Mouse (Mus musculus) brain, embryonic 14.5 days (tissue): ENCODE measurements around the gene Ppp1r11.

Experiments used
- CTCF ChIP-seq: fragments of 200-500 bp; IDR thresholded peaks from 2 replicates; pipeline ENCODE4 v1.5.1; 2012; ENCODE audit warnings: inconsistent platforms, mild to moderate bottlenecking, moderate library complexity, borderline replicate concordance; ENCODE audit not compliant: insufficient read depth, insufficient read length; ENCODE audit errors: extremely low read depth
- POLR2A ChIP-seq: fragments of 200-500 bp; IDR thresholded peaks from 2 replicates; pipeline ENCODE4 v1.6.1; 2012; ENCODE audit warnings: mild to moderate bottlenecking, inconsistent platforms, borderline replicate concordance; ENCODE audit not compliant: poor library complexity, insufficient read depth, insufficient read length, severe bottlenecking; ENCODE audit errors: extremely low read depth

GRCm38 (mm10) chr17:36942391-36942790, 9.2 kb downstream of the Ppp1r11 start:
- TF ChIP-seq CTCF (no peak), POLR2A (no peak)
